Mouse (Mus musculus): Measurements from ENCODE around the gene Fam168b.

GRCm38 (mm10) chr1:34802290-34802642 lies 40.6 kb downstream of the Fam168b start:
- TF ChIP-seq GATA1 (IDR thresholded peaks at IDR 0.05; ENCODE audit: borderline replicate concordance, low read length) (no peak), FLI1 (IDR thresholded peaks at IDR 0.05; ENCODE audit: low read length) (no peak; the same call in 1 of the 2 replicates)
